18 mouse cellular contexts compared by ENCODE assay signal in the genomic region with DNA sequence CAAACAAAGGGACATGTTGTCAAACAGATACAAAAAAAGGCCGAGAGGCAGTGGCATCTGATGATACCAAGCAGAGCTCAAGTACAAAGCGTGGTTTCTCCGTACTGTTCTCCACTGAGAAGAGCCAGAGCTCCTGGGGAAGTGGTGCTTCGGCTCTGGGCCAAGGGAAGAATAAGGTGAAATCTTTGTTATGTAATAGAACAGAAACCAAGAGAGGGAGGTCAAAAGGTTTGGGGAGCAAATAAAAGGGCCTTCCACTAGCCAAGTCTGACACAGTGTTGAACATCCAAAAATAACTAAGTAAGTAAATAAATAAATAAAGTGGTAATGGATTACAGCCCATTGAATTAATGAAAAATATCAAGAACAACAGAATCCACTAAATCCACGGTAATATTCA. TPM values are rescaled to one million over a fixed set of nuclear protein-coding genes. Genes with fewer than 3 reads are reported as not detected.
"Had no signal": no experiment of that assay in that cellular context is flagged by ENCODE, and none has a peak within 500 bp of the region (broad histone marks: within the 10 kb centered on the region; RNA-seq: fewer than 3 reads in every experiment).

No protein-coding gene starts in this region.

- H3K9me3 ChIP-seq: midbrain, embryonic 10.5 days; midbrain, embryonic 12.5 days; neural tube, embryonic 13.5 days; neural tube, embryonic 15.5 days had no signal

- H3K4me1 ChIP-seq: midbrain, embryonic 12.5 days; neural tube, embryonic 13.5 days; neural tube, embryonic 15.5 days had no signal

- H3K36me3 ChIP-seq: midbrain, embryonic 10.5 days; midbrain, embryonic 12.5 days; neural tube, embryonic 13.5 days; neural tube, embryonic 15.5 days had no signal

- H3K27me3 ChIP-seq: neural tube, embryonic 13.5 days; neural tube, embryonic 15.5 days had no signal

- H3K4me2 ChIP-seq: lung, embryonic 14.5 days; midbrain, embryonic 12.5 days; neural tube, embryonic 13.5 days; neural tube, embryonic 15.5 days had no signal

- DNase-seq: lung, adult 18-20 months; lung, embryonic 14.5 days; lung, postnatal 10 days; midbrain, embryonic 14.5 days; right cerebral cortex, postnatal 25 days; right cerebral cortex, postnatal 4 days; spleen, adult 18-20 months; thymus, adult 18-20 months; thymus, postnatal 14 days; thymus, postnatal 36 days had no signal

- H3K9ac ChIP-seq: lung, embryonic 14.5 days; midbrain, embryonic 12.5 days; neural tube, embryonic 13.5 days; neural tube, embryonic 15.5 days had no signal

- H3K4me3 ChIP-seq: midbrain, embryonic 10.5 days; midbrain, embryonic 12.5 days; myocyte; neural tube, embryonic 13.5 days; neural tube, embryonic 15.5 days had no signal

- H3K27ac ChIP-seq: midbrain, embryonic 10.5 days; midbrain, embryonic 12.5 days; neural tube, embryonic 13.5 days; neural tube, embryonic 15.5 days had no signal

- ATAC-seq: midbrain, embryonic 16.5 days had no signal

RNA-seq across cellular contexts. Expression of gene Arl14, which starts 17.0 kb away (rescaled TPM):
- polyA plus RNA-seq: liver, embryonic 16.5 days; midbrain, embryonic 10.5 days; midbrain, embryonic 12.5 days; midbrain, embryonic 14.5 days; midbrain, embryonic 16.5 days; myocyte; neural tube, embryonic 11.5 days; neural tube, embryonic 13.5 days; neural tube, embryonic 15.5 days had no signal
